24 mouse cellular contexts compared by ENCODE assay signal in genomic region chr10:15013919-15014318, GRCm38 (mm10).
"Had no signal": no experiment of that assay in that cellular context is flagged by ENCODE, and none has a peak within 500 bp of the region (broad histone marks: within the 10 kb centered on the region; RNA-seq: fewer than 3 reads in every experiment).

No protein-coding gene starts in this region.

- H3K4me3 ChIP-seq: gastrocnemius, adult 2 months; heart, embryonic 10.5 days; heart, embryonic 12.5 days; hindbrain, embryonic 10.5 days; hindbrain, embryonic 12.5 days; kidney, embryonic 15.5 days had no signal

- H3K9me3 ChIP-seq: heart, embryonic 10.5 days; heart, embryonic 12.5 days; hindbrain, embryonic 10.5 days; hindbrain, embryonic 12.5 days; kidney, embryonic 15.5 days had no signal

- H3K27ac ChIP-seq: gastrocnemius, adult 2 months; heart, embryonic 10.5 days; hindbrain, embryonic 10.5 days; hindbrain, embryonic 12.5 days; hindbrain, embryonic 14.5 days; kidney, embryonic 15.5 days; kidney, postnatal 0 days had no signal

- H3K4me2 ChIP-seq: heart, embryonic 12.5 days; hindbrain, embryonic 12.5 days; hindbrain, embryonic 14.5 days; kidney, embryonic 15.5 days had no signal

- H3K4me1 ChIP-seq: heart, embryonic 10.5 days; heart, embryonic 12.5 days; hindbrain, embryonic 10.5 days; hindbrain, embryonic 12.5 days; kidney, embryonic 15.5 days had no signal

- H3K27me3 ChIP-seq: heart, embryonic 12.5 days; hindbrain, embryonic 12.5 days; kidney, embryonic 15.5 days had no signal

- H3K36me3 ChIP-seq: heart, embryonic 10.5 days; heart, embryonic 12.5 days; hindbrain, embryonic 10.5 days; hindbrain, embryonic 12.5 days; kidney, embryonic 15.5 days had no signal

- DNase-seq: gastrocnemius, adult 2 months; gastrocnemius, postnatal 10 days; gastrocnemius, postnatal 25 days; heart, adult 18-20 months; heart, postnatal 10 days; heart, postnatal 4 days; kidney, adult 11 months; kidney, adult 2 months; kidney, adult 9 months; kidney, postnatal 14 days; kidney, postnatal 36 days; layer of hippocampus, adult 9-11 months; layer of hippocampus, postnatal 36 days; left cerebral cortex, postnatal 4 days had no signal

- ATAC-seq: forebrain, embryonic 16.5 days; hindbrain, embryonic 16.5 days; intestine, embryonic 16.5 days had no signal

- H3K9ac ChIP-seq: heart, embryonic 12.5 days; hindbrain, embryonic 12.5 days; hindbrain, embryonic 14.5 days; kidney, embryonic 15.5 days had no signal
